Mouse (Mus musculus) hindbrain, embryonic 10.5 days (tissue): ENCODE measurements at regions not wholly inside any gene's neighbourhood (a gene's known extent, or its start where the extent isn't known, plus 50 kb on each side); places are given as distances from the start of the nearest gene placed in this dataset.
A peak's percentile ranks its signal among the peaks of the same experiment; 100 is the strongest.

ENCODE experiments used
- DNase-seq: peaks from one replicate; pipeline ENCODE4 v3.0.0-alpha.2; 2017; ENCODE audit warnings: low spot score
- H3K27ac ChIP-seq: fragments of 300-500 bp; sonication (generic); 2 replicates; pipeline ENCODE4 v1.5.1; 2016; ENCODE audit warnings: mild to moderate bottlenecking, moderate library complexity
- H3K27me3 ChIP-seq: fragments of 300-500 bp; sonication (generic); 2 replicates; pipeline ENCODE4 v1.6.1; 2016; ENCODE audit warnings: mild to moderate bottlenecking; ENCODE audit not compliant: poor library complexity, insufficient read depth, severe bottlenecking
- H3K36me3 ChIP-seq: fragments of 300-500 bp; sonication (generic); 2 replicates; pipeline ENCODE4 v1.6.1; 2016; ENCODE audit warnings: mild to moderate bottlenecking, moderate library complexity
- H3K4me1 ChIP-seq: fragments of 300-500 bp; sonication (generic); replicated peaks from 2 replicates; pipeline ENCODE4 v1.6.1; 2016; ENCODE audit warnings: mild to moderate bottlenecking
- H3K4me3 ChIP-seq: fragments of 300-500 bp; sonication (generic); 2 replicates; pipeline ENCODE4 v1.5.1; 2016; ENCODE audit warnings: mild to moderate bottlenecking, moderate library complexity
- H3K9me3 ChIP-seq: fragments of 300-500 bp; sonication (generic); 2 replicates; pipeline ENCODE4 v1.6.1; 2016; ENCODE audit warnings: mild to moderate bottlenecking, moderate library complexity
- WGBS: fragments of 180-500 bp; shearing (Covaris S2); methylation state at CpG from one replicate; pipeline ENCODE4 v1.1.7; 2016; 5-methylcytosine and 5-hydroxymethylcytosine counted together

- H3K27ac ChIP-seq, result no peak overlapping the region
Observed at GRCm38 (mm10) chr16:44648547-44649223, 75.4 kb upstream of the Nepro start.

GRCm38 (mm10) chr16:44643992-44644391, 80.1 kb upstream of the Nepro start:
- Histone ChIP-seq H3K27ac (peak overlapping the region; percentile 66), H3K27me3 (no peaks in the 10 kb centered on the region), H3K9me3 (no peaks in the 10 kb centered on the region), H3K4me3 (no peak overlapping the region), H3K4me1 (peaks cover 7% of the 10 kb centered on the region; the same call in 1 of the 2 replicates), H3K36me3 (no peaks in the 10 kb centered on the region)
- DNase-seq, result peak; percentile 28
- WGBS, result 24% methylated on average over 4 of the region's 4 CpGs

More at GRCm38 (mm10) chr16:44648547-44649223, 75.4 kb upstream of the Nepro start:
- Histone ChIP-seq H3K4me1 (peaks cover 6% of the 10 kb centered on the region; the same call in 1 of the 2 replicates), H3K36me3 (no peaks in the 10 kb centered on the region), H3K9me3 (0 out of 2 replicates have a peak, but pooled peaks cover 4% of the 10 kb centered on the region), H3K4me3 (no peak overlapping the region), H3K27me3 (no peaks in the 10 kb centered on the region)
- no peak for DNase-seq
- WGBS, result 51% methylated on average over 2 of the region's 2 CpGs

GRCm38 (mm10) chr16:44637100-44637499, 78.4 kb upstream of the Boc start:
- Histone ChIP-seq H3K4me3 (no peak overlapping the region), H3K36me3 (no peaks in the 10 kb centered on the region), H3K27ac (no peak overlapping the region), H3K9me3 (no peaks in the 10 kb centered on the region), H3K27me3 (no peaks in the 10 kb centered on the region), H3K4me1 (peaks cover 14% of the 10 kb centered on the region)
- WGBS, result 92% methylated on average over 3 of the region's 3 CpGs
- DNase-seq, result no peak

DNA sequence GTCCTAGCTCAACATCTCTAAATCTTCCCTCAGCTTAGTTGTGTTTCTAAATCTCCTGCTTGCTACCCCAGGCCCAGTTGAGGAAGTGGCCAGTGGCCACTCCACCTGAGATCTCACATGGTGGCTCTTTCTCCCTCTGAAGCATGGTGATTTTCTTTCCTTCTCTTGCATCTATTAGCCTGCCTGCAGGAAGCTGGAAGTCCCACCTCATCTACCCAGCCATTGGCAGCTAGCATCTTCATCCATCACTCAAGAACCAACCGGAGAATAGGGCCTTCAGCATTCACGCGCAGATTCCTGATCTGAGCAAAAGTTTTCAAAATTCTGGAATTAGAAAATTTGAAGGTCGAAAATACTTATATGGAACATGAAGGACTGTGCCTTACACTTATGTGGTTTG, 75.8 kb upstream of the Boc start:
- peaks cover 29% of the 10 kb centered on the region for H3K4me1 ChIP-seq
- no peak for DNase-seq

GRCm38 (mm10) chr16:44633059-44633667, 74.5 kb upstream of the Boc start:
- no peaks in the 10 kb centered on the region for H3K9me3 ChIP-seq

More for the DNA sequence above, 75.8 kb upstream of the Boc start:
- Histone ChIP-seq H3K27me3 (no peaks in the 10 kb centered on the region), H3K27ac (no peak overlapping the region), H3K4me3 (no peak overlapping the region), H3K36me3 (no peaks in the 10 kb centered on the region), H3K9me3 (no peaks in the 10 kb centered on the region)
- 96% methylated on average over 4 of the region's 4 CpGs for WGBS

GRCm38 (mm10) chr16:44632330-44633058, 73.8 kb upstream of the Boc start:
- H3K9me3 ChIP-seq, result no peaks in the 10 kb centered on the region
- H3K4me1 ChIP-seq, result peaks cover 32% of the 10 kb centered on the region
- H3K27ac ChIP-seq, result peak overlapping the region; percentile 69
- 44% methylated on average over 9 of the region's 9 CpGs for WGBS
- H3K36me3 ChIP-seq, result no peaks in the 10 kb centered on the region
- no peaks in the 10 kb centered on the region for H3K27me3 ChIP-seq
- DNase-seq, result peak; percentile 34
- no peak overlapping the region for H3K4me3 ChIP-seq

More at GRCm38 (mm10) chr16:44633059-44633667, 74.5 kb upstream of the Boc start:
- WGBS, result 64% methylated on average over 9 of the region's 9 CpGs
- peaks cover 32% of the 10 kb centered on the region for H3K4me1 ChIP-seq
- no peak overlapping the region for H3K4me3 ChIP-seq
- H3K36me3 ChIP-seq, result no peaks in the 10 kb centered on the region
- H3K27ac ChIP-seq, result peak overlapping the region; percentile 69
- no peak for DNase-seq
- no peaks in the 10 kb centered on the region for H3K27me3 ChIP-seq

GRCm38 (mm10) chr16:44631357-44632053, 72.8 kb upstream of the Boc start:
- 79% methylated on average over 4 of the region's 4 CpGs for WGBS
- peaks cover 32% of the 10 kb centered on the region for H3K4me1 ChIP-seq
- peak overlapping the region; percentile 69 for H3K27ac ChIP-seq
- no peak overlapping the region for H3K4me3 ChIP-seq
- no peaks in the 10 kb centered on the region for H3K36me3 ChIP-seq
- H3K9me3 ChIP-seq, result no peaks in the 10 kb centered on the region
- DNase-seq, result no peak
- no peaks in the 10 kb centered on the region for H3K27me3 ChIP-seq

DNA sequence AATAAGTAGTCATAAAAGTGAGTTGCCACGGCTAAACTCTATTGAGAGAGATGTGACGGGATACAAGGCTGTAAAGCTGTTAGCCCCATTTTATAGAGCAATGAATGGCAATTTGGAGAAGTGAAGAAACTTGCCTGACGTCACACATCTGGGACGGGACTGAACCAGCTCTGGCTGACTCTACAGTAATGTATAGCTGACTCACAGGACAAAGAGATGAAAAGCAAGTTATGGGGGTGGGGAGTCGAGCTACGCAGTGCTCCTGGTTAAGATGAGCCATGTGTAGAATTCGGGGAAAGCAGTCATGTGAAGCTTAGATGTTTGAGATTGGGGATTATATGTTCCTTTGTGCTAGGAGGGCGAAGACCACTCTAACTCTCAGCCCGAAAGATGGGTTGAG, 72.2 kb upstream of the Boc start:
- H3K4me3 ChIP-seq, result no peak overlapping the region
- no peak for DNase-seq
- H3K36me3 ChIP-seq, result no peaks in the 10 kb centered on the region
- no peaks in the 10 kb centered on the region for H3K27me3 ChIP-seq
- no peaks in the 10 kb centered on the region for H3K9me3 ChIP-seq
- 86% methylated on average over 9 of the region's 9 CpGs for WGBS
- peaks cover 32% of the 10 kb centered on the region for H3K4me1 ChIP-seq
- H3K27ac ChIP-seq, result peak overlapping the region; percentile 69

DNA sequence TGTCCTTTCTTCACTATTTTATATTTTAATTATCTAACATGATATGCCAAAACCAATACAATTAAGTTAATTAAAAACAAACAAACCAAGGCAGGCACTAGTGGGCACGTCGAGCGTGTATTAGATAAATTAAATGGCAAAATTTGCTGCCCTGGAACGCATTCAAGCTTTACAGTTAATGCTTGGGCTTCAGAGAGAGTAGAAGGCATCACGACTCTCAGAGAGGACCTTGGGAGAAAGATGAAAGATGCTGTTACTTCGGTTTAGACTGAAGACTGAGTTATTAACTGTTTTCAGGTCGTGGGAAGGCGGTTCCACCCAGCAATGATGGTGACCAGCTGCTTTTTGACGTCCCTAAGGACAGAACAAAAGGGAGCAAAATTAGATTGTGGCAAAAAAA, 71.7 kb upstream of the Boc start:
- no peak overlapping the region for H3K4me3 ChIP-seq
- no peaks in the 10 kb centered on the region for H3K9me3 ChIP-seq
- DNase-seq, result no peak
- H3K27ac ChIP-seq, result no peak overlapping the region
- H3K4me1 ChIP-seq, result peaks cover 32% of the 10 kb centered on the region
- H3K36me3 ChIP-seq, result no peaks in the 10 kb centered on the region
- WGBS, result 83% methylated on average over 9 of the region's 9 CpGs
- H3K27me3 ChIP-seq, result no peaks in the 10 kb centered on the region

GRCm38 (mm10) chr16:44629296-44630275, 70.9 kb upstream of the Boc start:
- no peak overlapping the region for H3K4me3 ChIP-seq
- H3K27me3 ChIP-seq, result no peaks in the 10 kb centered on the region
- 71% methylated on average over 8 of the region's 8 CpGs for WGBS
- 0 out of 2 replicates have a peak overlapping the region, but pooled peaks have one; percentile 12 for H3K27ac ChIP-seq
- peaks cover 35% of the 10 kb centered on the region for H3K4me1 ChIP-seq
- H3K36me3 ChIP-seq, result no peaks in the 10 kb centered on the region
- H3K9me3 ChIP-seq, result no peaks in the 10 kb centered on the region
- no peak for DNase-seq

DNA sequence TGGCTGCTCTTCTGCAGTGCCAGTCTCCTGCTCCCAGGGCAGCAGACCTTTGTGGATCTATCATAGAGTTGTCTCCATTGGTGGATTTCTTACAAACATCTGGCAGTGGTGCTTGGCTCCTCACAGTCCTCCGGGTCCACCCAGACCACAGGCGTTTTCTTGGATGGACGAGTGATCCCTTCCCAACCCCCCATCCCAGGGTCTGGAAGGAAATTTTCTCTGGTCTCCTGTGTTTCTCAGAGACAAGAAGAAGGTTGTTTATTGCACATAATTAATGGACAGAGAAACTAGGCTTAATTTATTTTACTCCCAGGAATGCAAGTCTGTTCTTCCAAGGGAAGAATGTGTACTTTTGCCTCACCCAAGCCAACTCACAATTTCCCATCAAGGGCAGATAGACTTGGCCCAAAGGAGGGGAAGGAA, 67.2 kb upstream of the Boc start:
- WGBS, result 84% methylated on average over 3 of the region's 3 CpGs
- Histone ChIP-seq H3K27me3 (no peaks in the 10 kb centered on the region), H3K27ac (no peak overlapping the region)

More for the DNA sequence above, 67.2 kb upstream of the Boc start:
- DNase-seq, result no peak
- H3K36me3 ChIP-seq, result no peaks in the 10 kb centered on the region
- H3K4me3 ChIP-seq, result no peak overlapping the region
- peaks cover 15% of the 10 kb centered on the region for H3K4me1 ChIP-seq
- no peaks in the 10 kb centered on the region for H3K9me3 ChIP-seq
